ENCODE assay signal across 8 mouse cellular contexts in the genomic region with DNA sequence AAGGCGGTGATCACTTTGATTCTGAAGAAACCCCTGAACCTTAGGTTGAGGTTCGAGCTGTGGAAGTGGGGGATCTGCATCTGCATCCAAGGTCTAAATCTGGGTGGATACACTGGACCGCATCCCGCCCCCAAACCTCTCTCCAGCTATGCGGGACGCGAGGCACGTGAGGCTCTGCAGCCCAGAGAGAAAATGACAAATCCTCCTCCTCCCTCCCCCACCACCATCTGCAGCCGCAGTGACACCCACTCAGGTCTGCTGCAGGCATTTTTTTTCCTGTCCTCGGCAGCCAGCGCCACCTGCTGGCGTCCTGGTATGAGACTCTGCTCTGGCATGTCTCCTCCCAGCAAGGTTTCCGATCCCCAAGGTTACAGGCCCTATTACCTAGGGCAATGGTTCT. TPM values are rescaled to one million over a fixed set of nuclear protein-coding genes. Genes with fewer than 3 reads are reported as not detected.
DNase-seq lines count a peak whose midpoint lies in the region; ATAC-seq lines count a peak whose summit lies in the region.

No protein-coding gene starts in this region.

- H3K4me2 ChIP-seq in forebrain, embryonic 16.5 days (ENCODE audit: low read length): peak overlapping the region; percentile 49

- 0% methylated on average over 13 of the region's 13 CpGs for WGBS in forebrain, embryonic 16.5 days

- H3K9me3 ChIP-seq in forebrain, embryonic 16.5 days (ENCODE audit: control insufficient read depth, low read length): no peaks in the 10 kb centered on the region

- H3K27ac ChIP-seq in forebrain, embryonic 16.5 days (ENCODE audit: low read length): peak overlapping the region; percentile 98

- H3K36me3 ChIP-seq in forebrain, embryonic 16.5 days (ENCODE audit: control insufficient read depth, insufficient read depth): no peaks in the 10 kb centered on the region

- DNase-seq in WW6 (ENCODE audit: low read depth, low spot score): peak; percentile 70
- peak; percentile 96 for DNase-seq in cerebellum, adult 11-12 months
- DNase-seq in hindlimb bud, embryonic 11.5 days (ENCODE audit: extremely low spot score, low read depth, low spot score): peak; percentile 41
- DNase-seq in left cerebral cortex, adult 18-20 months (ENCODE audit: low spot score in 2 of 2): peak; percentile 93 to 95
- DNase-seq in right cerebral cortex, postnatal 14 days: peak; percentile 89

- H3K4me3 ChIP-seq in forebrain, embryonic 16.5 days (replicated peaks; ENCODE audit: low read length): peak overlapping the region; percentile 79

- H3K27me3 ChIP-seq in forebrain, embryonic 16.5 days (replicated peaks; ENCODE audit: control insufficient read depth, insufficient read depth, low read length): peaks cover 6% of the 10 kb centered on the region; the same call in 1 of the 2 replicates

- H3K4me1 ChIP-seq in forebrain, embryonic 16.5 days (replicated peaks; ENCODE audit: control insufficient read depth, insufficient read depth, low read length): peaks cover 42% of the 10 kb centered on the region

- peak; percentile 55 for ATAC-seq in forebrain, embryonic 16.5 days
- ATAC-seq in megakaryocyte, adult 5-6 weeks (ENCODE audit: poor library complexity, severe bottlenecking): peak; percentile 81
- no peak for ATAC-seq in erythroid progenitor cell, adult 5-6 weeks (replicated peaks; ENCODE audit: low FRiP score, poor library complexity, severe bottlenecking)

- peak overlapping the region; percentile 96 for H3K9ac ChIP-seq in forebrain, embryonic 16.5 days (replicated peaks; ENCODE audit: low read depth, low read length)

RNA-seq across cellular contexts. Expression of gene Ythdf1, which starts 26.0 kb away (rescaled TPM):
- 44.9 and 50.1 TPM in 2 replicates for polyA plus RNA-seq in forebrain, embryonic 16.5 days (2015; fragmentation: Nextera tagmentation; extraction: Ambion mirVana)
- total RNA-seq in left cerebral cortex, adult 18-20 months (2021): 10 to 100 TPM; 59.0 to 59.7 TPM
- 54.2 and 55.4 TPM in 2 replicates for total RNA-seq in megakaryocyte, adult 5-6 weeks (2015)
- total RNA-seq in megakaryocyte, adult 5-6 weeks (2017): 24.1 and 26.0 TPM in 2 replicates
- 28.1 and 35.0 TPM in 2 replicates for total RNA-seq in erythroid progenitor cell, adult 5-6 weeks (2015; ENCODE audit: low replicate concordance)
- total RNA-seq in erythroid progenitor cell, adult 5-6 weeks (2017; ENCODE audit: low replicate concordance): 12.1 and 37.7 TPM in 2 replicates

RNA-seq across cellular contexts. Expression of gene Birc7, which starts 34.1 kb away (rescaled TPM):
- polyA plus RNA-seq in forebrain, embryonic 16.5 days (2015; fragmentation: Nextera tagmentation; extraction: Ambion mirVana): not detected in 2 replicates
- not detected for total RNA-seq in left cerebral cortex, adult 18-20 months (2021)
- not detected in 2 replicates for total RNA-seq in megakaryocyte, adult 5-6 weeks (2015)
- not detected in 2 replicates for total RNA-seq in megakaryocyte, adult 5-6 weeks (2017)
- not detected in 2 replicates for total RNA-seq in erythroid progenitor cell, adult 5-6 weeks (2015; ENCODE audit: low replicate concordance)
- not detected in 2 replicates for total RNA-seq in erythroid progenitor cell, adult 5-6 weeks (2017; ENCODE audit: low replicate concordance)

RNA-seq across cellular contexts. Expression of gene Nkain4, which starts 59.8 kb away (rescaled TPM):
- polyA plus RNA-seq in forebrain, embryonic 16.5 days (2015; fragmentation: Nextera tagmentation; extraction: Ambion mirVana): 52.3 and 56.7 TPM in 2 replicates
- total RNA-seq in left cerebral cortex, adult 18-20 months (2021): 10 to 100 TPM; 43.2 to 44.2 TPM
- total RNA-seq in megakaryocyte, adult 5-6 weeks (2015): not detected in 2 replicates
- total RNA-seq in megakaryocyte, adult 5-6 weeks (2017): not detected in 2 replicates
- not detected in 2 replicates for total RNA-seq in erythroid progenitor cell, adult 5-6 weeks (2015; ENCODE audit: low replicate concordance)
- not detected in 2 replicates for total RNA-seq in erythroid progenitor cell, adult 5-6 weeks (2017; ENCODE audit: low replicate concordance)

Comparison
In these comparisons a context has a peak if more than half of its experiments do, and no peak if none do; other contexts are left out.
1. DNase-seq: peak in every context shown above with its lines; median percentile 96 in cerebellum, adult 11-12 months; 94 in left cerebral cortex, adult 18-20 months; 89 in right cerebral cortex, postnatal 14 days; 70 in WW6; 41 in hindlimb bud, embryonic 11.5 days.
2. RNA of gene Nkain4, which starts 59.8 kb away (total RNA-seq): 43.2 to 44.2 TPM in left cerebral cortex, adult 18-20 months; not detected in megakaryocyte, adult 5-6 weeks and not detected in erythroid progenitor cell, adult 5-6 weeks; every median in the first group is over 10 times any median in the second.